Mouse (Mus musculus) cerebellum, adult 2 months (tissue): ENCODE measurements around the gene Nckap5.

Experiments
- CTCF ChIP-seq: fragments of 200-500 bp; IDR thresholded peaks from 2 replicates; pipeline ENCODE4 v1.5.1; 2011; ENCODE audit warnings: low read depth, mild to moderate bottlenecking, control low read depth, low read length, moderate library complexity, borderline replicate concordance; ENCODE audit not compliant: insufficient read depth
- POLR2A ChIP-seq: fragments of 200-500 bp; IDR thresholded peaks from 2 replicates; pipeline ENCODE4 v1.6.1; 2011; ENCODE audit warnings: low read length, control low read depth, borderline replicate concordance; ENCODE audit not compliant: insufficient read depth

DNA sequence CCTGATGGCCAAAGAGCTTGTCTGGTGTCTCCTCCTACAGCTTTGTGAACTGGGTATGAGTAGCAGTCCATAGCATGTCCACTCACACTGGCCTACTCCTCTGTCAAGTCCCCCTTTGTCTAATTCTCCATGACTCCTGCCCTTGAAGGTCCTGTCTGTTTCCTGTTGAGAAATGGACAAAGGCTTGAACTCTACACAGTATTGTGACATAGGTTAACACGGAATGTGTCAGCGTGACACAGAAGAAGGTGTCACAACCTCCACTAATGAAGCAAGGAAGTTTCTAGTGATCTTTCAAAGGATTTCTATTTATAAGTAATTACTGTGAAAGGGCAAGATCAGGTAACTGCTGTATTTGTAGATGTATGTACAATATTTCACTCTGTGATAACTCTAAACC, 46.9 kb upstream of the Nckap5 start:
- TF ChIP-seq CTCF (no peak), POLR2A (no peak)
